Mouse (Mus musculus) heart, postnatal 0 days (tissue): ENCODE data around the gene Slc35f3.

Experiments used
- CTCF ChIP-seq: IDR thresholded peaks from 2 replicates; pipeline ENCODE4 v1.5.1; 2016; ENCODE audit warnings: antibody characterized with exemption, control low read depth, low read depth
- EP300 ChIP-seq: IDR thresholded peaks from 2 replicates; pipeline ENCODE4 v1.6.1; 2016; ENCODE audit warnings: antibody characterized with exemption, low read depth

DNA sequence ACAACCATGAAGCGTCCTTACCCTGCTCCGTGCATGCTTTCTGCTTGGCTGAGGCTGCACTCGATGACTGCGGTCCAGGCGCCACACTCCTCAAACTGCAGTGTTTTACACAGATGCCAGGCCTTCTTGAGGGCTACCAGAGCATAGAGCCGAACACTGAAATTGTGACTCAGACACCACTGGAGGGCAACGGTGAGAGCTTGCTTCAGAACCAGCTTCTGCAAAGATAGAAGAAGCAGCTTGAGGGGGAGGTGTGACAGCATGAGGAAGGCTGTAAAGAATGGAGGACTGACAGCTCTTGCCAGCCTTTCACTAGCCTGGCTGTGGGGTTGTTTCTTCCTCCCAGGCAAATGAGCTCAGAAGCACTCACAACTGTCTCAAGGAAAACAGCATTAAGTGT lies 135.5 kb downstream of the Slc35f3 start:
- no peak for TF ChIP-seq CTCF
- TF ChIP-seq EP300, result no peak
